Mouse (Mus musculus) lung, adult 2 months (tissue): ENCODE measurements around the gene Agap1.

Experiments used
- CTCF ChIP-seq: fragments of 200-500 bp; IDR thresholded peaks from 2 replicates; pipeline ENCODE4 v1.5.1; 2011; ENCODE audit warnings: mild to moderate bottlenecking, low read length, control low read depth; ENCODE audit not compliant: insufficient read depth
- POLR2A ChIP-seq: fragments of 200-500 bp; IDR thresholded peaks from 2 replicates; pipeline ENCODE4 v1.6.1; 2011; ENCODE audit warnings: low read depth, mild to moderate bottlenecking, control low read depth, low read length, borderline replicate concordance; ENCODE audit errors: extremely low read depth

DNA sequence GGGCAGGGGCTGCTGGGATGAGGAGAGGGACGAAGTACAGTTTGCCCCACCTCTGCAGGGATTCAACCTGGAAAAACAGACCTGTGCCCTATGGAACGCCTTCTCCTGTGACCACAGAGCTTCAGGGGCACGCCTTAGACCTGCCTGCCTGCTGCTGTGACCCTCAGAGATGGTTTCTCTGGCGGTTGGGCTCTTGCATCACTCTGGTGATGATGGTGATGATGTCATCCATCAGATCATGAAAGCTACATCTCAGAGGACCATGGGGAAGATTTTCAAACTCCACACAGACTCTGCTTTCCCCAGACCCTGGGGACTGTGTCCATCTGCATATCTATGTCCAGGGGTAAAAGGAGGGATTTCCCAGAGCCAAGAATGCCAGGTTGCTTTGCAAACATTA lies 170.7 kb downstream of the Agap1 start:
- TF ChIP-seq CTCF (no peak), POLR2A (no peak)
